Mouse (Mus musculus) kidney, embryonic 14.5 days (tissue): Measurements from ENCODE around the gene Fam168b. TPM values are rescaled to one million over a fixed set of nuclear protein-coding genes. Genes with fewer than 3 reads are reported as not detected.

Experiments used
- ATAC-seq: fragments of 200-750 bp; cut with Nextera tagmentation; 2 replicates; pipeline ENCODE4 v1.8.0; 2017; ENCODE audit warnings: moderate number of reproducible peaks, mild to moderate bottlenecking, moderate TSS enrichment, moderate library complexity; ENCODE audit not compliant: low FRiP score, low TSS enrichment
- H3K27ac ChIP-seq: fragments of 300-500 bp; sonication (generic); 2 replicates; pipeline ENCODE4 v1.5.1; 2014; ENCODE audit warnings: low read depth, mild to moderate bottlenecking, low read length, moderate library complexity, mixed read lengths
- H3K27me3 ChIP-seq: fragments of 300-500 bp; sonication (generic); 2 replicates; pipeline ENCODE4 v1.6.1; 2014; ENCODE audit warnings: mild to moderate bottlenecking, low read length; ENCODE audit not compliant: control insufficient read depth, insufficient read depth
- H3K36me3 ChIP-seq: fragments of 300-500 bp; sonication (generic); 2 replicates; pipeline ENCODE4 v1.6.1; 2014; ENCODE audit warnings: low read length, mixed read lengths; ENCODE audit not compliant: control insufficient read depth, insufficient read depth
- H3K4me1 ChIP-seq: fragments of 300-500 bp; sonication (generic); 2 replicates; pipeline ENCODE4 v1.6.1; 2014; ENCODE audit warnings: low read length, mixed read lengths; ENCODE audit not compliant: control insufficient read depth, insufficient read depth
- H3K4me2 ChIP-seq: fragments of 300-500 bp; sonication (generic); replicated peaks from 2 replicates; pipeline ENCODE4 v1.6.1; 2014; ENCODE audit warnings: low read depth, mild to moderate bottlenecking, low read length
- H3K4me3 ChIP-seq: fragments of 300-500 bp; sonication (generic); 2 replicates; pipeline ENCODE4 v1.5.1; 2014; ENCODE audit warnings: mild to moderate bottlenecking, low read length
- H3K9ac ChIP-seq: fragments of 300-500 bp; sonication (generic); 2 replicates; pipeline ENCODE4 v1.6.1; 2014; ENCODE audit warnings: low read depth, mild to moderate bottlenecking, low read length, moderate library complexity
- H3K9me3 ChIP-seq: fragments of 300-500 bp; sonication (generic); 2 replicates; pipeline ENCODE4 v1.6.1; 2016; ENCODE audit warnings: low read length; ENCODE audit not compliant: control insufficient read depth
- WGBS: fragments of 180-500 bp; shearing (Covaris S2); extraction: QIAGEN DNeasy Blood & Tissue Kit; methylation state at CpG from one replicate; pipeline ENCODE4 v1.1.7; 2014; 5-methylcytosine and 5-hydroxymethylcytosine counted together
- polyA plus RNA-seq: library from polyadenylated mRNA; unstranded; fragments of >200 nt; fragmentation: Nextera tagmentation; extraction: Ambion mirVana; gene quantifications from 2 replicates; pipeline ENCODE4 v1.2.1, GENCODE M21; 2014

The Fam168b gene
- polyA plus RNA-seq, 1 experiment from 2014 or later, result 68.8 TPM

GRCm38 (mm10) chr1:34825909-34826308 lies 17.0 kb downstream of the Fam168b start:
- no peak for ATAC-seq
- H3K4me3 ChIP-seq, result no peak overlapping the region
- peaks cover 67% of the 10 kb centered on the region for H3K36me3 ChIP-seq
- H3K27me3 ChIP-seq, result no peaks in the 10 kb centered on the region
- no peaks in the 10 kb centered on the region for H3K9me3 ChIP-seq
- H3K27ac ChIP-seq, result no peak overlapping the region
- no peak overlapping the region for H3K4me2 ChIP-seq
- 91% methylated on average over 9 of the region's 9 CpGs for WGBS
- H3K4me1 ChIP-seq, result 0 out of 2 replicates have a peak, but pooled peaks cover 5% of the 10 kb centered on the region
- no peak overlapping the region for H3K9ac ChIP-seq

- Histone ChIP-seq H3K27me3 (no peaks in the 10 kb centered on the region), H3K9ac (no peak overlapping the region), H3K4me3 (no peak overlapping the region), H3K27ac (no peak overlapping the region), H3K9me3 (no peaks in the 10 kb centered on the region), H3K36me3 (peaks cover 80% of the 10 kb centered on the region), H3K4me2 (no peak overlapping the region), H3K4me1 (no peaks in the 10 kb centered on the region)
- no peak for ATAC-seq
- 84% methylated on average over 8 of the region's 8 CpGs for WGBS
Measured at GRCm38 (mm10) chr1:34824208-34824607, 18.7 kb downstream of the Fam168b start.

GRCm38 (mm10) chr1:34823353-34823752 lies 19.5 kb downstream of the Fam168b start:
- H3K27me3 ChIP-seq, result no peaks in the 10 kb centered on the region
- peaks cover 82% of the 10 kb centered on the region for H3K36me3 ChIP-seq
- no peak overlapping the region for H3K4me2 ChIP-seq
- ATAC-seq, result no peak
- H3K27ac ChIP-seq, result no peak overlapping the region
- no peak overlapping the region for H3K4me3 ChIP-seq
- no peak overlapping the region for H3K9ac ChIP-seq
- H3K9me3 ChIP-seq, result no peaks in the 10 kb centered on the region
- no peaks in the 10 kb centered on the region for H3K4me1 ChIP-seq
- WGBS, result 96% methylated on average over 6 of the region's 6 CpGs

- Histone ChIP-seq H3K9ac (no peak overlapping the region), H3K4me2 (no peak overlapping the region), H3K36me3 (peaks cover 82% of the 10 kb centered on the region), H3K27me3 (no peaks in the 10 kb centered on the region), H3K4me1 (no peaks in the 10 kb centered on the region), H3K9me3 (no peaks in the 10 kb centered on the region), H3K4me3 (no peak overlapping the region), H3K27ac (no peak overlapping the region)
- no peak for ATAC-seq
- 95% methylated on average over 7 of the region's 7 CpGs for WGBS
Measured at GRCm38 (mm10) chr1:34822746-34823145, 20.1 kb downstream of the Fam168b start.

- no peak overlapping the region for H3K9ac ChIP-seq
- H3K9me3 ChIP-seq, result no peaks in the 10 kb centered on the region
- WGBS, result 86% methylated on average over 7 of the region's 7 CpGs
- H3K36me3 ChIP-seq, result peaks cover 82% of the 10 kb centered on the region
- no peak for ATAC-seq
- no peaks in the 10 kb centered on the region for H3K4me1 ChIP-seq
- no peaks in the 10 kb centered on the region for H3K27me3 ChIP-seq
- H3K4me3 ChIP-seq, result no peak overlapping the region
- H3K4me2 ChIP-seq, result no peak overlapping the region
- H3K27ac ChIP-seq, result no peak overlapping the region
Measured at GRCm38 (mm10) chr1:34822003-34822402, 20.9 kb downstream of the Fam168b start.

- no peaks in the 10 kb centered on the region for H3K4me1 ChIP-seq
- H3K9ac ChIP-seq, result no peak overlapping the region
- no peak overlapping the region for H3K27ac ChIP-seq
- no peak overlapping the region for H3K4me3 ChIP-seq
- 92% methylated on average over 2 of the region's 2 CpGs for WGBS
- no peak overlapping the region for H3K4me2 ChIP-seq
- peaks cover 83% of the 10 kb centered on the region for H3K36me3 ChIP-seq
- H3K9me3 ChIP-seq, result no peaks in the 10 kb centered on the region
- no peak for ATAC-seq
- no peaks in the 10 kb centered on the region for H3K27me3 ChIP-seq
Measured at GRCm38 (mm10) chr1:34821411-34821810, 21.5 kb downstream of the Fam168b start.

- Histone ChIP-seq H3K36me3 (peaks cover 84% of the 10 kb centered on the region), H3K4me3 (no peak overlapping the region), H3K9me3 (no peaks in the 10 kb centered on the region), H3K4me2 (no peak overlapping the region), H3K9ac (no peak overlapping the region), H3K4me1 (no peaks in the 10 kb centered on the region), H3K27me3 (no peaks in the 10 kb centered on the region), H3K27ac (no peak overlapping the region)
- ATAC-seq, result no peak
- 90% methylated on average over 6 of the region's 6 CpGs for WGBS
Measured at GRCm38 (mm10) chr1:34819225-34819910, 23.5 kb downstream of the Fam168b start.

- no peaks in the 10 kb centered on the region for H3K4me1 ChIP-seq
- no peak overlapping the region for H3K27ac ChIP-seq
- WGBS, result 89% methylated on average over 6 of the region's 6 CpGs
- H3K4me3 ChIP-seq, result no peak overlapping the region
- no peaks in the 10 kb centered on the region for H3K9me3 ChIP-seq
- H3K4me2 ChIP-seq, result no peak overlapping the region
- no peaks in the 10 kb centered on the region for H3K27me3 ChIP-seq
- no peak overlapping the region for H3K9ac ChIP-seq
- peaks cover 91% of the 10 kb centered on the region for H3K36me3 ChIP-seq
- no peak for ATAC-seq
Measured at GRCm38 (mm10) chr1:34815843-34816242, 27.0 kb downstream of the Fam168b start.

DNA sequence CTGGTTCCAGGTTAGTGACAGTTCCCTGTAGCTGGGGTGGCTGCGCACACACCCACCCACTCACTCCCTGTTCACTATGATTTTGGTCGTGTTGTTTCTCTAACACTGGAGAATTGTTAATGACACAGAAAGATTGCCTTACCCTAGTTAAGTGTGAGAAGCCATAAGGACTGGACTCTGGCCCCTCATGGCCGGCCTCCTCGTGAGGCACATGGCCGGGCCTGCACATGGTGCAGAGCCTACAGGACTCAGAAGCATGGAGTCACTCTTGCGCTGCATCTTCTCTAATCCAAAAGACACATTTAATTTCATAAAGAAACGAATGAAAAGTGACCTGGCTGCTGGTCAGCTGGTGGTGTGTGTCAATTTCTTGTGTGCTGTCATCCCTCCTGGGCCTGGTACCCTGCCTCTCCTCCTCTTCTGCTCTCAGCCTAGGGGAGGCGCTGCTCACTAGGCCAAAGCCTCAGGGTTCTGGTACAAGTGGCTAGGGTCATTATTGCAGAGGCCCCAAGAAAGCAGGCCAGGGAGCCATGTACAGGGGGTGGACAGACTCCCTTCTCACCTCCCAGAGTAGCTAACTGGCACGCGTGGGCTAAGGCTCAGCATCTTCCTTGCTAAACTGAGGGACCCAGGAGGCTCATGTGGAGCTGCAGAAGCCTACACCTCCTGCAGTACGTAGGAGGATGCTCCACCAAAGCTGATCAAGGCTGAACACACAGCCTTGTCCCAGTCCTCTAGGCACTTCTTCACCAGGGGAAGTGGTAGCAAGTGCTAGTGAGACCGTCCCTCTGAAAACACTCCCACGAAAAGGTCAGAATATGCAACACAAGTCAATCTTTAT lies 30.2 kb downstream of the Fam168b start:
- no peak overlapping the region for H3K4me3 ChIP-seq
- H3K4me1 ChIP-seq, result no peaks in the 10 kb centered on the region
- no peak overlapping the region for H3K27ac ChIP-seq
- no peak for ATAC-seq
- no peak overlapping the region for H3K4me2 ChIP-seq
- 91% methylated on average over 13 of the region's 13 CpGs for WGBS
- H3K27me3 ChIP-seq, result no peaks in the 10 kb centered on the region
- peaks cover 71% of the 10 kb centered on the region for H3K36me3 ChIP-seq
- H3K9me3 ChIP-seq, result no peaks in the 10 kb centered on the region
- H3K9ac ChIP-seq, result no peak overlapping the region
